Mouse (Mus musculus): ENCODE data around the gene Higd1c. TPM values are rescaled to one million over a fixed set of nuclear protein-coding genes. Genes with fewer than 3 reads are reported as not detected.
"Not testable (repeated sequence)": the region's sequence is repeated elsewhere in the genome, so short reads cannot be mapped to it uniquely, and the experiment has no call there.

The Higd1c gene
- polyA plus RNA-seq (2016; fragmentation: Nextera tagmentation; extraction: Ambion mirVana): not detected in 2 replicates

DNA sequence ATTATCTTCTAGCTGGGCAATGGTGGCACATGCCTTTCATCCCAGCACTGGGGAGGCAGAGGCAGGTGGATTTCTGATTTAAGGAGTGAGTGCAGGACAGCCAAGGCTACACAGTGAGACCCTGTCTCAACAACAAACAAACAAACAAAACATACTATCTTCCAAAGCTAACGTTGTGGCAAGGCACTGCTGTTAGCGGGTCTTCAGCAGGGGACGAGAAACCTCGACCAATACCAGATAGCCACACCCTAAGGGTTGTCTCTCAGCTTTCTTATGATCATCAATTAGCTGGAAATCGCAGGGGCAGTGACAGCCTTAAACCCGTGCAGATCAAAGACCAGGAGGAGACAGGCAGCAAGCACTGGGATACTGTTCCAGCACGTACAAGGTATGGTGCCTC, at the start of gene Higd1c:
Gene Higd1c, plus strand, starts transcription at position 301 of the 400 bp plus-strand sequence.
- WGBS: 69% methylated on average over 7 of the region's 7 CpGs
- Histone ChIP-seq H3K4me1 (no peaks in the 10 kb centered on the region), H3K27me3 (ENCODE audit: insufficient read depth, poor library complexity, severe bottlenecking) (peaks cover 7% of the 10 kb centered on the region; the same call in 1 of the 2 replicates), H3K9me3 (no peaks in the 10 kb centered on the region), H3K36me3 (no peaks in the 10 kb centered on the region), H3K4me3 (no peak within 1 kb of the TSS), H3K27ac (no peak within 1 kb of the TSS)
- no peak for DNase-seq (ENCODE audit: low spot score)

DNA sequence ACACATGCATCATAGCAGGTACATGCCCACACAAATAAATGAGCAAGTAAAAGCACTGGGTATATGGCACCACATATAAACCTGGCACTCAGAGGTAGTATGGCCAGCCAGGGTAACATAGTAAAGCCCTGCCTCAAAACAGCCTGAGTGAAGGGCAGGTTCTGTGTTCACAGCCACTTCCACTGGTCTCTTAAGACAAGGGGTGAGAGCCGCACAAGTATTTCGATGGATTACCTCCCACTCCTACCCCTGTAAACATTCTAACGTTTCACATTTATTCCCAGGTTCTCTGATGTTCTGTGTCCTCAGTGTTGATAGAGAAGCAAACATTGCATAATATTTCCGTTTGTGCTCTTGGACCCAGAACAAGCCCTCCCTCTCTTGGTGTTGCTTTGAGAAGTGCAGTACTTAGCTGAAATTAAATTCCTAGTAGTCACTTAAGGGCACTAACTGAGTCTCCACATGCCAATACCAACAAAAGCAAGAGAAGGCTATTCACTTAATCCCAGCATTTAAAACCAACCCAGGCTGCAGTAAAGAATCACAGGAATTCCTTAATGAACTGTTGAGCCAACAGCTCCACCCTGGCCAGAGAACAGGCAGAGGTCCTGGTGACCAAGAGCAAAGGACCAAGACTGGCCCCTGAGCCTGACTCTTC, 46.2 kb upstream of the Higd1c start:
- not testable (repeated sequence) for H3K4me3 ChIP-seq; H3K4me1 ChIP-seq; H3K27me3 ChIP-seq (ENCODE audit: insufficient read depth, poor library complexity, severe bottlenecking); DNase-seq (ENCODE audit: low spot score); H3K9me3 ChIP-seq; H3K36me3 ChIP-seq; H3K27ac ChIP-seq
- 66% methylated on average over 4 of the region's 4 CpGs for WGBS

DNA sequence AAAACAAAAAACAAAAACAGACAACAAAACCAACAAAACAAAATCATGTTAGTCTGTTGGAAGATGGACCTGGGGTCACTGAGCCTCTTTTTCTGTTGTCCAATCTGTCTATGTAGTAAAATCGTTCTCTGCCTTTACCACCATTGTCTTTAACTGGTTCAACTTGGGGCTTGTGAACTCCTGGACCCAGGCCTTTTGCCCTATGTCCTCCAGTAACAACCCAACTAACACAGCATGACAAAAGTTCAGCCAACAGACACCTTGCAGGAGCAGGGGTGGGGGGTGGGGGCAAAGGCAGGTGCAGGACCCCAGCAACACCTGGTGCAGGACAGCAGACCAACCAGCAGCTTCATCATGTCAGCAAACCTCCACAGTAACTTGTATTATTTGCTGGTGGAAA, 44.5 kb upstream of the Higd1c start:
- Histone ChIP-seq H3K4me3 (no peak overlapping the region), H3K4me1 (0 out of 2 replicates have a peak, but pooled peaks cover 3% of the 10 kb centered on the region), H3K27ac (no peak overlapping the region), H3K36me3 (no peaks in the 10 kb centered on the region), H3K9me3 (no peaks in the 10 kb centered on the region), H3K27me3 (ENCODE audit: insufficient read depth, poor library complexity, severe bottlenecking) (no peaks in the 10 kb centered on the region)
- 86% methylated on average over 1 of the region's 1 CpGs for WGBS
- DNase-seq (ENCODE audit: low spot score): no peak

DNA sequence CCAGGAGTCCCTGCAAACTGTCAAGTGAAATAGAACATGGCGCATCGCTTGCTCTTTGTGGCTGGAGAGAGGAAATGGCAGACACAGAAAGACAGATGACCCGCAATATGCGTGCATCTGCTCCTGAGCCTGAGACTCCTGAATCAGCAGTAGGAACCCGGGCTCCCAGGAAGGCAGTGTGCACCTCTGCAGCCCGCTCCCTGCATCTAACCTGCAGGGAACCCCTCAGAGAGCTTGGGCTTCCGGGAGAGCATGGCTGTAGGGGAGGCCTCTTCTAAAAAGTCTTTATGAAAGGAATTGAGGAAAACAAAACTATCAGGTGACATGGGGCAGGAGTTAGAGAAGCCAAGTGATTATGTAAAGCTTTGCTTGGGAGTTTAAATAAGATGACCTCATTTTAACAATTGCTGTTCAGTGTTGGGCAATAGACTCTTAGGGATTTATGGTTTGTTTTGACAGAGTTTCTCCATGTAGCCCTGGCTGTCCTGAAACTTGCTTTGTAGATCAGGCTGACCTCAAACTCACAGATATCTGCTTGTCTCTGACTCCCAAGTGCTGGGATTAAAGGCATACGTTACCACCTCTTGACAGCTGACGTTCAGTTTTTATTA, 43.9 kb upstream of the Higd1c start:
- Histone ChIP-seq H3K27ac (no peak overlapping the region), H3K4me1 (0 out of 2 replicates have a peak, but pooled peaks cover 3% of the 10 kb centered on the region), H3K9me3 (no peaks in the 10 kb centered on the region), H3K36me3 (no peaks in the 10 kb centered on the region), H3K4me3 (no peak overlapping the region), H3K27me3 (ENCODE audit: insufficient read depth, poor library complexity, severe bottlenecking) (no peaks in the 10 kb centered on the region)
- no peak for DNase-seq (ENCODE audit: low spot score)
- 69% methylated on average over 9 of the region's 9 CpGs for WGBS

DNA sequence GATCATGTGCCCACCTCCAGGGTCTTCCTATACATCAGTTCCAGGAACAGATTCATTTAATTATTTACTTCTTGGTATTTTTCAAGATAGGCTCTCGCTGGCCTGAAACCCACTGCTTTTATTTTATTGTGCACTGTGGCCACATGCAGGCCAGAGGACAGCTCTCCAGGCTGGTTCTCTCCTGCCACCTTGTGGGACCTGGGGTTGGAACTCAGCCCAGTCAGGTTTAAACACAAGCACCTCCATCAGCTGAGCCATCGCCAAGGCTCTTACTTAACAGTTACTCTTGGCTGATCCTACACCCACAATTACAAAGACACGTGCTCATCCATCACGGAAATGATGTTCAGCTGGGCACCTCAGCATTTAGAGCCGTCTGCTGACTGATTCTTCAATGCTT, 43.2 kb upstream of the Higd1c start:
- Histone ChIP-seq H3K4me1 (0 out of 2 replicates have a peak, but pooled peaks cover 3% of the 10 kb centered on the region), H3K4me3 (no peak overlapping the region), H3K27ac (no peak overlapping the region), H3K9me3 (no peaks in the 10 kb centered on the region), H3K27me3 (ENCODE audit: insufficient read depth, poor library complexity, severe bottlenecking) (no peaks in the 10 kb centered on the region), H3K36me3 (no peaks in the 10 kb centered on the region)
- WGBS: 44% methylated on average over 5 of the region's 5 CpGs
- no peak for DNase-seq (ENCODE audit: low spot score)

DNA sequence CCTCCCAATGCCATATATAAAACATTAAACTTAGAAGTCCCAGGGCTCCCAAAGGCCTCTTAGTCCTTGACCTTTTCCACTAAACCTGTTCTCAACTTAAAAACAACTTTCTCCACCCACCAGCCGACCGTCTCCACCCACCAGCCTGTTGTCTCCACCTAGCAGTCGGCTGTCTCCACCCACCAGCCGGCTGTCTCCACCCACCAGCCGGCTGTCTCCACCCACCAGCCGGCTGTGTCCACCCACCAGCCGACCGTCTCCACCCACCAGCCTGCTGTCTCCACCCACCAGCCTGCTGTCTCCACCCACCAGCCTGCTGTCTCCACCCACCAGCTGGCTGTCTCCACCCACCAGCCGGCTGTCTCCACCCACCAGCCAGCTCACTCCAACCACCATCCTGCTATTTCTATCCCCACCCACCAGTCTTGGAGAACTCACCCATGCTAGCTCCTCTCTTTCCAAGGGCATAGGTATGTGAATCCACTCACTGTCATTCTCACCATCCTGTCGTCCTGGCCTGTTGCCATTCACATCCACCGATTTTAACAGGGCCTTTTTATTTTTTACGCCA, 40.2 kb upstream of the Higd1c start:
- no peaks in the 10 kb centered on the region for H3K27me3 ChIP-seq (ENCODE audit: insufficient read depth, poor library complexity, severe bottlenecking)
- H3K9me3 ChIP-seq: no peaks in the 10 kb centered on the region
- no peaks in the 10 kb centered on the region for H3K4me1 ChIP-seq
- no peak for DNase-seq (ENCODE audit: low spot score)
- WGBS: 63% methylated on average over 12 of the region's 12 CpGs
- no peak overlapping the region for H3K27ac ChIP-seq
- no peak overlapping the region for H3K4me3 ChIP-seq
- H3K36me3 ChIP-seq: no peaks in the 10 kb centered on the region

DNA sequence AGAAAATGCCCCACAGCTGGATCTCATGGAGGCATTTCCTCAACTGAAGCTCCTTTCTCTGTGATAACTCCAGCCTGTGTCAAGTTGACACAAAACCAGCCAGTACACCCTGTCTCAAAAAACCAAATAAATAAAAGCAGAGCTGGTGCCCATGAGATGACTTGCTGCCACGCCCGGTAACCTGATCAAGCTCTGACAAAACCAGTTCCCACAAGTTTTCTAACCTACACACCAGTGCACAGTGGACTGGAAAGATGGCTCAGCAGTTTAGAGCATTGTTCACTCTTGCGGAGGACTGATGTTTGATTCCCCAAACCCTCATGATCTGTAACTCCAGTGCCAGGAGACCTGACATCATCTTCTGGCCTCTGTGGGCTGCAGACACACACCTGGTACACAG, 39.1 kb upstream of the Higd1c start:
- DNase-seq (ENCODE audit: low spot score): no peak
- 87% methylated on average over 3 of the region's 3 CpGs for WGBS
- no peaks in the 10 kb centered on the region for H3K4me1 ChIP-seq
- no peaks in the 10 kb centered on the region for H3K9me3 ChIP-seq
- H3K27ac ChIP-seq: no peak overlapping the region
- no peak overlapping the region for H3K4me3 ChIP-seq
- H3K27me3 ChIP-seq (ENCODE audit: insufficient read depth, poor library complexity, severe bottlenecking): no peaks in the 10 kb centered on the region
- no peaks in the 10 kb centered on the region for H3K36me3 ChIP-seq

DNA sequence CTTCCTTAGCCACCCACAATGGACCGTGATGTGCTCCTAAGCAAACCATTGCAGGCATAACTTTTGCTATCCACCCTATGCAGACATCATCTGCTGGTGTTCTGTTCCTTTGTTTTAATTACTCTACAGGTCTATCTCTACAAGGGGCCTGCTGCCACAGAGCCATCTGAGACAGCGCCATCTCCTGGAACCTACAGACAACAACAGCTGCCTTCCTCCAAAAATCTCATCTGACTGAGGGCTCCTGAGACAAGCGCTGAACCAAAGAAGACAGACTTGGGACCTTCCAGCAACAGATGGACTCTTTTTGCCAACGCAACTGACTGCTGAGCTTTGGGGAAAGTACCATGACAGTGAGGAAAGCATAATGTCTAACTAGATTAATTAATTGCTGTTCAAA, 36.3 kb upstream of the Higd1c start:
- H3K4me3 ChIP-seq; H3K27ac ChIP-seq; H3K4me1 ChIP-seq; H3K36me3 ChIP-seq; H3K27me3 ChIP-seq (ENCODE audit: insufficient read depth, poor library complexity, severe bottlenecking); DNase-seq (ENCODE audit: low spot score); H3K9me3 ChIP-seq: not testable (repeated sequence)
- 54% methylated on average over 4 of the region's 4 CpGs for WGBS

DNA sequence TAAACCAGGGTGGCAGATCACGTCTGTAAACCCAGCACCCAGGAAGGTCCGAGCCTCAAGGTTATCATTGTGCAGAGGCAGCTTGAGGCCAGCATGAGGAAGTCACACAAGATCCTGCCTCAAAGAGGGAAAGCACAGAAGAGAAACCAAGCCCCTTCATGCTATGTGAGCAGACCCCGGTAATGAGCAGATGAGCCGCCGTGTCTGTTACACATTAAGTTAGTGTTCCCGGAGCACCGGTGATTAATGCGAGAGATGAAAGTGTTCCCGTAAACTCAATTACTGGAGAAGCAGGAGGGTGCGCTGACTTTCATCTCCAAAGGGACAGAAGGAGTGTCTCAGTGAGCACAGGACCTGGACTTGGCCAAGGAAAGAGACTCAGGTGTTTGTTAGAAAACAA, 35.0 kb upstream of the Higd1c start:
- H3K36me3 ChIP-seq; H3K4me3 ChIP-seq; H3K27me3 ChIP-seq (ENCODE audit: insufficient read depth, poor library complexity, severe bottlenecking); H3K9me3 ChIP-seq; H3K4me1 ChIP-seq; DNase-seq (ENCODE audit: low spot score); H3K27ac ChIP-seq: not testable (repeated sequence)
- WGBS: 79% methylated on average over 10 of the region's 10 CpGs

DNA sequence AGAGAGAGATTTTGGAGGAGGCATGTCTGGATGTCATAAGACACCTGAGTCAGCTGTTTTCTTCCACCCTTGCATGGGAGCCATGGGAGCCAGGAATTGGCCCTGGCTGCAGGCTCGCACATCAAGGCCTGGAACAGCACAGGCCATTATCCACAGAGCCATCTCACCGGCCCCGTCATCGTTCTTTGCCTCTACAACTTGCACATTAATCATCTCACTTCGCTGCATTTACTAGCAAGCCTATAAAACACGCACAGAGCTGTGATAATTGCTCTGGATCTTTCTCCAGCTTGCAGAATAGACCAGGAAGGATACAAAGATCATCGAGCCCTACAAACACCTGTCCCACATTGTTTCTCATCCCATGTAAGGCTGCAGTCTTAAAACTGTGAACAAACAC, 33.6 kb upstream of the Higd1c start:
- Histone ChIP-seq H3K27ac (no peak overlapping the region), H3K9me3 (no peaks in the 10 kb centered on the region), H3K4me1 (no peaks in the 10 kb centered on the region), H3K36me3 (no peaks in the 10 kb centered on the region), H3K4me3 (no peak overlapping the region), H3K27me3 (ENCODE audit: insufficient read depth, poor library complexity, severe bottlenecking) (no peaks in the 10 kb centered on the region)
- no peak for DNase-seq (ENCODE audit: low spot score)
- WGBS: 85% methylated on average over 7 of the region's 7 CpGs

DNA sequence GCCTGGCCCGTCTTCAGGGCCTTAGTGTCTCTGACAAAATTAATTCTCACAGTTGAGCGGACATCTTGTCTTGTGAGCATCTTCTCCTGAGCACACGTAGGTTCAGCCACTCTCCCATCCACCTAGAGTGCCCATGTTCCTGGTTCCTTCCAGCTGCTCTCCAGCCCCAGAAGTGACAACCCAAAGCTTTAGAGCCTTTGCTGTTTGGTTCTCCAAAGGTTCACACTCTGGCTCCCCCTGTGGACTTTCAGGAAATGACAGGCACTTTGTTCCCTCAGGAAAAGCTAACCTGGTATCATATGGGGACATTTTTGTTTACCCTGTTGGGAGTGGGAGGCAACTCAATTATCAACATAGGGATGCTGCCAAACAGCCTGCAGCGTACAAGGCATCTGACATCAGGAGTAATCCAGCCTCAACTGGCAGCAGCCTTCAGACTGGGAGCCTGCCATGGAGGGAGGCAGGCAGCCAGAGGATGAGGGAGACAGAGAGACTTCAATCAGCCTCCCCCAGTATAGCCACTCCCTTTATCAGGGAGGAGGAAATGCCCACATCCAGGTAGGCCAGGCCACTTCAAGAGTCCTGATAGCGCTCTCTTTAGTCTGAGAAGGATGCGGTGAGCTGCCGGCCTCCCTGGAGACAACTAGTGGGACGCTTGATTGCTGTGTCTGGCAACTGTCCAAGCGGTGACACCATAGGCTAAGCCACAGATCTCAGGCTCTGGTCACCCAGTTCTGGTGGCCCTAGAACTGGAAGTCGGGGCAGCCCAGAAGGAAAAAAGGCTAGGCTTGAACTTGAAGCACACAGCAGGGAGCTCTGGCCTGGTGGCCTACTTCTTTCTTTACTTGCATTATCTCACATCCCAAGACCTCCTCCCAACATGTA, 32.0 kb upstream of the Higd1c start:
- 56% methylated on average over 3 of the region's 10 CpGs for WGBS
- not testable (repeated sequence) for H3K4me3 ChIP-seq; H3K9me3 ChIP-seq; H3K27ac ChIP-seq; H3K36me3 ChIP-seq; DNase-seq (ENCODE audit: low spot score); H3K4me1 ChIP-seq; H3K27me3 ChIP-seq (ENCODE audit: insufficient read depth, poor library complexity, severe bottlenecking)

DNA sequence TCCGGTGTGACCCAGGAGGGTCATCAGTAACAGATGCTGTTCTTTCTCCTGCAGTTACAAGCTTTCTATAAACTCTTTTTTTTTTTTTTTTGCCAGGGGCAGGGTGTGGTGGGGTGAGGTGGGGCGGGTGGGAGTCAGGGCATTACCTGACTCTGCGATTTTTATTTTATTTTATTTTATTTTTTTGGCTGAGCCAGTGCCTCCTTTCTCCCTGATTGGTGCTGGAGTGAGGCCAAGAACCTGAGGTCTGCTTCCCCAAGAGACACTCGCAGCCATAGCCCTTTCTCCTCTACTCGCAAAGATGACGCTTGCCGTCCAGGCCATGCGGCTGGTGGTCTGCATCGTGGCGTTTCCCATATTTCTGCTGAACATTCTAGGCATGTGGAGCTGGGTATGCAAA, 29.7 kb upstream of the Higd1c start, which contains the start of gene Mettl7a3:
Gene Mettl7a3, plus strand, starts transcription at position 301 of the 400 bp plus-strand sequence.
- Histone ChIP-seq H3K36me3 (no peaks in the 10 kb centered on the region), H3K27ac (no peak within 1 kb of the TSS), H3K27me3 (ENCODE audit: insufficient read depth, poor library complexity, severe bottlenecking) (no peaks in the 10 kb centered on the region), H3K4me1 (no peaks in the 10 kb centered on the region), H3K9me3 (no peaks in the 10 kb centered on the region), H3K4me3 (no peak within 1 kb of the TSS)
- WGBS: 84% methylated on average over 10 of the region's 10 CpGs
- DNase-seq (ENCODE audit: low spot score): no peak

DNA sequence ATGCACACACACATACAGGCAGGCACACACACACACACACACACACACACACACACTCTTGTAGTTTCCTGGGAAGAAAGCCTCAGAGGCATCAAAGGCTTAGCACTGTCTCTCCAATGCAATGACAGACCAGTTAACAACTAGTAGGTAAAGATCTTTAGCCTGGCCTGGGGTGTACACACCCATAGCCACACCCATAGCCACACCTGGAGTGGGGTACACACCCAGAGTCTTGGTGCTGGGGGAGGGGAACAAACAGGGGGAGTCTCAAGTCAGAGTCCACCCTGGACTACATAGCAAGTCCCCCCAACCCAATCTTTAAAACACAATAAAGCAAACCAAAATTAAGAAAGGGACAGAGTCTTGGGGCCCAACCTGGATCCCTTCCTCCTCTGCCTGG, 27.0 kb upstream of the Higd1c start:
- not testable (repeated sequence) for H3K27me3 ChIP-seq (ENCODE audit: insufficient read depth, poor library complexity, severe bottlenecking); H3K4me1 ChIP-seq; H3K36me3 ChIP-seq; DNase-seq (ENCODE audit: low spot score); H3K9me3 ChIP-seq; H3K27ac ChIP-seq; H3K4me3 ChIP-seq
